Mouse (Mus musculus) MEL (cell line): ENCODE measurements at regions not wholly inside any gene's neighbourhood (a gene's known extent, or its start where the extent isn't known, plus 50 kb on each side); places are given as distances from the start of the nearest gene placed in this dataset.

ENCODE experiments used
- DNase-seq: peaks from one replicate; pipeline ENCODE4 v3.0.0; 2011; ENCODE audit warnings: low read depth, low spot score
- H3K27ac ChIP-seq: 2 replicates; pipeline ENCODE4 v1.5.1; 2012; ENCODE audit warnings: low read depth, mild to moderate bottlenecking, control low read depth, low read length, moderate library complexity; ENCODE audit not compliant: control insufficient read depth
- H3K27me3 ChIP-seq, 2 experiments: fragments of 150-350 bp in 1 of 2; sonication (generic) in 1 of 2; 2 replicates each; pipeline ENCODE4 v1.6.1; 2012; ENCODE audit warnings: low read length in 2 of 2, mild to moderate bottlenecking in 2 of 2, improper control_type of control experiment in 1 of 2, moderate library complexity in 1 of 2; ENCODE audit not compliant: insufficient read depth in 2 of 2, control insufficient read depth in 1 of 2
- H3K36me3 ChIP-seq, 2 experiments: 2 replicates each; pipeline ENCODE4 v1.6.1; 2012 to 2014; ENCODE audit warnings: low read length in 2 of 2, improper control_type of control experiment in 1 of 2, inconsistent platforms in 1 of 2, mild to moderate bottlenecking in 1 of 2; ENCODE audit not compliant: insufficient read depth in 2 of 2, control insufficient read depth in 1 of 2
- H3K4me1 ChIP-seq, 2 experiments: fragments of 150-350 bp in 1 of 2; sonication (generic) in 1 of 2; 2 replicates each; pipeline ENCODE4 v1.6.1; 2012; ENCODE audit warnings: low read length in 2 of 2, improper control_type of control experiment in 1 of 2, mild to moderate bottlenecking in 1 of 2; ENCODE audit not compliant: insufficient read depth in 2 of 2, control insufficient read depth in 1 of 2
- H3K4me3 ChIP-seq, 2 experiments: fragments of 150-350 bp in 1 of 2; sonication (generic) in 1 of 2; 2 replicates each; pipeline ENCODE4 v1.5.1; 2012; ENCODE audit warnings: low read depth in 2 of 2, low read length in 2 of 2, mild to moderate bottlenecking in 2 of 2, moderate library complexity in 2 of 2, control low read depth in 1 of 2, improper control_type of control experiment in 1 of 2; ENCODE audit not compliant: control insufficient read depth in 1 of 2, insufficient read depth in 1 of 2
- H3K79me2 ChIP-seq: 2 replicates; pipeline ENCODE4 v1.6.1; 2012; ENCODE audit warnings: mild to moderate bottlenecking, low read length, moderate library complexity; ENCODE audit not compliant: control insufficient read depth, poor library complexity, insufficient read depth
- H3K9ac ChIP-seq: 2 replicates; pipeline ENCODE4 v1.6.1; 2012; ENCODE audit warnings: low read depth, mild to moderate bottlenecking, control low read depth, low read length, moderate library complexity; ENCODE audit not compliant: control insufficient read depth, poor library complexity, severe bottlenecking
- H3K9me3 ChIP-seq: fragments of 150-350 bp; sonication (generic); replicated peaks from 2 replicates; pipeline ENCODE4 v1.6.1; 2012; ENCODE audit warnings: mild to moderate bottlenecking, low read length, improper control_type of control experiment, moderate library complexity; ENCODE audit not compliant: insufficient read depth
- BHLHE40 ChIP-seq: IDR thresholded peaks from 2 replicates; pipeline ENCODE4 v1.6.1; 2012; ENCODE audit warnings: low read depth, mild to moderate bottlenecking, inconsistent platforms, low read length, improper control_type of control experiment, borderline replicate concordance
- CHD1 ChIP-seq: IDR thresholded peaks from 2 replicates; pipeline ENCODE4 v1.6.1; 2012; ENCODE audit warnings: low read depth, mild to moderate bottlenecking, inconsistent platforms, low read length, improper control_type of control experiment
- CHD2 ChIP-seq: IDR thresholded peaks from 2 replicates; pipeline ENCODE4 v1.6.1; 2011; ENCODE audit warnings: low read length, improper control_type of control experiment
- CTCF ChIP-seq, 3 experiments: IDR thresholded peaks in 2 of 3; conservative IDR thresholded peaks in 1 of 3; 2 replicates each; pipeline ENCODE4 v1.5.1; 2011 to 2012; ENCODE audit warnings: low read length in 3 of 3, low read depth in 2 of 3, mild to moderate bottlenecking in 2 of 3, improper control_type of control experiment in 1 of 3, inconsistent platforms in 1 of 3, mixed read lengths in 1 of 3, moderate library complexity in 1 of 3; ENCODE audit not compliant: control insufficient read depth in 1 of 3, insufficient read depth in 1 of 3, poor library complexity in 1 of 3, severe bottlenecking in 1 of 3
- EP300 ChIP-seq, 2 experiments: IDR thresholded peaks; 2 replicates each; pipeline ENCODE4 v1.6.1; 2011; ENCODE audit warnings: improper control_type of control experiment in 2 of 2, low read length in 2 of 2, low read depth in 1 of 2, mild to moderate bottlenecking in 1 of 2
- MAFK ChIP-seq: IDR thresholded peaks from 2 replicates; pipeline ENCODE4 v1.6.1; 2011; ENCODE audit warnings: low read depth, mild to moderate bottlenecking, low read length, improper control_type of control experiment, borderline replicate concordance
- MAZ ChIP-seq: IDR thresholded peaks from 2 replicates; pipeline ENCODE4 v1.6.1; 2012; ENCODE audit warnings: low read depth, mild to moderate bottlenecking, inconsistent platforms, low read length, improper control_type of control experiment
- POLR2A ChIP-seq, 2 experiments: IDR thresholded peaks; 2 replicates each; pipeline ENCODE4 v1.6.1; 2011 to 2012; ENCODE audit warnings: low read length in 2 of 2, mild to moderate bottlenecking in 2 of 2, control low read depth in 1 of 2, improper control_type of control experiment in 1 of 2, low read depth in 1 of 2, moderate library complexity in 1 of 2; ENCODE audit not compliant: control insufficient read depth in 1 of 2, insufficient read depth in 1 of 2, poor library complexity in 1 of 2
- POLR2AphosphoS2 ChIP-seq: IDR thresholded peaks from 2 replicates; pipeline ENCODE4 v1.6.1; 2011; ENCODE audit warnings: low read length, improper control_type of control experiment
- RCOR1 ChIP-seq: IDR thresholded peaks from 2 replicates; pipeline ENCODE4 v1.6.1; 2012; ENCODE audit warnings: low read depth, mild to moderate bottlenecking, inconsistent platforms, low read length, improper control_type of control experiment
- TAL1 ChIP-seq: IDR thresholded peaks from 2 replicates; pipeline ENCODE4 v1.6.1; 2012; ENCODE audit warnings: mild to moderate bottlenecking, inconsistent platforms, low read length, moderate library complexity, mixed read lengths
- USF1 ChIP-seq: IDR thresholded peaks from 2 replicates; pipeline ENCODE4 v1.6.1; 2014; ENCODE audit warnings: low read depth, mild to moderate bottlenecking, inconsistent platforms, low read length, improper control_type of control experiment, moderate library complexity
- USF2 ChIP-seq, 2 experiments: IDR thresholded peaks; 2 replicates each; pipeline ENCODE4 v1.6.1; 2011 to 2012; ENCODE audit warnings: improper control_type of control experiment in 2 of 2, low read length in 2 of 2, borderline replicate concordance in 1 of 2, inconsistent platforms in 1 of 2, low read depth in 1 of 2, mild to moderate bottlenecking in 1 of 2; ENCODE audit not compliant: insufficient read depth in 1 of 2
- ZKSCAN1 ChIP-seq: IDR thresholded peaks from 2 replicates; pipeline ENCODE4 v1.6.1; 2012; ENCODE audit warnings: low read depth, mild to moderate bottlenecking, inconsistent platforms, low read length, improper control_type of control experiment, moderate library complexity
- ZNF384 ChIP-seq: IDR thresholded peaks from 2 replicates; pipeline ENCODE4 v1.6.1; 2012; ENCODE audit warnings: low read depth, mild to moderate bottlenecking, inconsistent platforms, low read length, improper control_type of control experiment

- Histone ChIP-seq H3K36me3 (no peaks in the 10 kb centered on the region), H3K4me3 (no peak overlapping the region), H3K9ac (no peak overlapping the region), H3K27ac (no peak overlapping the region), H3K4me1 (no peaks in the 10 kb centered on the region), H3K79me2 (no peaks in the 10 kb centered on the region), H3K27me3 (no peaks in the 10 kb centered on the region), H3K9me3 (no peaks in the 10 kb centered on the region)
- DNase-seq = no peak
- TF ChIP-seq USF1 (no peak), USF2 (IDR thresholded peaks at IDR 0.05; ENCODE audit: borderline replicate concordance in 1 of 2, insufficient read depth in 1 of 2, low read depth in 1 of 2, low read length in 2 of 2) (no peak), ZNF384 (no peak), BHLHE40 (no peak), ZKSCAN1 (no peak), CHD2 (no peak), MAFK (no peak)
Observed at GRCm38 (mm10) chr8:49395029-49395428, 551.3 kb upstream of the Tenm3 start.

DNA sequence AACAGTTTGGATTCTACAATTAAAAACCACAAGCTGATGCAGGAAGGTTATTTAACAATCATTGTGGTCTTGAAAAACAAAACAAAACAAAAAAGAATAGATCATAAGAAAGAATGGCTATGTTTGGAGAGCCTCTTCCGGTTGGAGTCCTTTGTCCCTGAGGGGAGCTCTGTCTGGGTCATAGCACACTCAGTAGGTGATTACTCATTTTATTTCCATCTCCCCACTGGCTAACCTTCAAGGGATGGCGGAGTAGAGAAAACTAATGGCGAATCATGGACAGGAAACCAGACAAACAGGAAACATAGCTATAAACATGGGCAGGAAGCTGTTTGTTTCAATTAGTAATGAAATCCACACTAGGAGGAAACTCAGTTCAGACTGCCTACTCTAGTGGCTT, 545.8 kb upstream of the Tenm3 start:
- no peak for TF ChIP-seq MAZ
- no peak for TF ChIP-seq POLR2A (IDR thresholded peaks at IDR 0.05; ENCODE audit: control insufficient read depth in 1 of 2, insufficient read depth in 1 of 2, low read depth in 1 of 2, low read length in 2 of 2, poor library complexity in 1 of 2)
- TF ChIP-seq CTCF (IDR thresholded peaks at IDR 0.05 in 2 of 3, conservative IDR thresholded peaks at IDR 0.05 in 1 of 3; ENCODE audit: control insufficient read depth in 1 of 3, insufficient read depth in 1 of 3, low read depth in 2 of 3, low read length in 3 of 3, poor library complexity in 1 of 3, severe bottlenecking in 1 of 3) = no peak
- no peak for TF ChIP-seq TAL1
- TF ChIP-seq ZKSCAN1 = no peak
- no peaks in the 10 kb centered on the region for H3K4me1 ChIP-seq
- no peaks in the 10 kb centered on the region for H3K79me2 ChIP-seq

DNA sequence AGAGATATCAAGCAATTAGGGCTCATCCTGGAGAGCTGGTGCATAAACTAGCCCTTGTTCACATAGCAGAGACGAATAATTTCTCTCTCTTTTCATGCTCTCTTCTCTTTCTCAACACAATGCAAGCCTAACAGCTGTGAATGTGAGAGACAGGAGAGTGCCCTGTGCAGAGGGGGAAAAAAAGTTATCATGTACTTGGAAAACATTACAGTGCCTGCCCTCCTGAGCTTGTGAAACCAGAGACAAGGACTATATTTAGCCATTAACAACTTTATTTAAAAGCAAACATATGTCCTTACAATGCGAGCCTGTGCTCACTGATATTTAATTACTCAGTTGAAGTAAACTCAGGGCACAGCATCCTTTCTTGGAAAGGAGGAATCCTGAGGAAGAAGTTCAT, 543.8 kb upstream of the Tenm3 start:
- H3K4me3 ChIP-seq = no peak overlapping the region
- no peaks in the 10 kb centered on the region for H3K27me3 ChIP-seq
- TF ChIP-seq EP300 (IDR thresholded peaks at IDR 0.05; ENCODE audit: low read depth in 1 of 2, low read length in 2 of 2) (no peak), CHD1 (no peak), ZNF384 (no peak), POLR2AphosphoS2 (no peak), TAL1 (no peak), RCOR1 (no peak), MAZ (no peak), ZKSCAN1 (no peak), USF1 (no peak)
- no peaks in the 10 kb centered on the region for H3K36me3 ChIP-seq
- H3K79me2 ChIP-seq = no peaks in the 10 kb centered on the region
- no peaks in the 10 kb centered on the region for H3K9me3 ChIP-seq
- H3K27ac ChIP-seq = no peak overlapping the region
- no peak for DNase-seq
- no peak overlapping the region for H3K9ac ChIP-seq
- H3K4me1 ChIP-seq = no peaks in the 10 kb centered on the region

More for the DNA sequence above, 545.8 kb upstream of the Tenm3 start:
- Histone ChIP-seq H3K27ac (no peak overlapping the region), H3K36me3 (no peaks in the 10 kb centered on the region), H3K4me3 (no peak overlapping the region), H3K27me3 (no peaks in the 10 kb centered on the region), H3K9ac (no peak overlapping the region), H3K9me3 (no peaks in the 10 kb centered on the region)
- no peak for DNase-seq
